Mouse (Mus musculus) testis, adult 2 months (tissue): Measurements from ENCODE around the gene Dmtf1.

Experiments used
- CTCF ChIP-seq: fragments of 200-500 bp; IDR thresholded peaks from 2 replicates; pipeline ENCODE4 v1.5.1; 2012; ENCODE audit warnings: low read depth, mild to moderate bottlenecking, inconsistent platforms, low read length, moderate library complexity; ENCODE audit not compliant: control insufficient read depth, insufficient read depth, insufficient replicate concordance
- POLR2A ChIP-seq: fragments of 200-500 bp; IDR thresholded peaks from 2 replicates; pipeline ENCODE4 v1.6.1; 2012; ENCODE audit warnings: low read depth, mild to moderate bottlenecking, inconsistent platforms, low read length, moderate library complexity; ENCODE audit not compliant: control insufficient read depth

DNA sequence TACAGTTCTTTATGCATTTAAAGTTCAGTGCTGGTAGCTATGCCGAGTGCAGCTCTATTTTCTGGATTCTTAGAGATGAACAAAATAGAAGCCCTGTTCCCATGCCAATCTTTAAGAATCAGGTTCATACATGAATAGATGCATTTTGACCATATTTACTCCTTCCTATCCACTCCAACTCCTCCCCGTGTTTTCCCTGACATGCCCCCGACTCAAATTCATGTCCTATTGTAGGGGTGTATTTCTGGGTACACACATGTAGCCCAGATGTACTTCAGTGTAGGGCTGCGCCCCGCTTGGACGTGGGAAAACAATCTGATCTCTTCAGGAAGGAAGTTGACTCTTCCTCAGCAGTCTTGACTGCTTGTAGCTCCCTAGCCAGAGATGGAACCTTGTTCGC lies 512 bp upstream of the Dmtf1 start:
- no peak for TF ChIP-seq CTCF
- TF ChIP-seq POLR2A: no peak
